Mouse (Mus musculus) lung, embryonic 15.5 days (tissue): ENCODE results near the gene Pfdn4. TPM values are rescaled to one million over a fixed set of nuclear protein-coding genes. Genes with fewer than 3 reads are reported as not detected.

Experiments used
- ATAC-seq: fragments of 200-750 bp; cut with Nextera tagmentation; 2 replicates; pipeline ENCODE4 v1.8.0; 2017; ENCODE audit warnings: moderate number of reproducible peaks, borderline replicate concordance; ENCODE audit not compliant: low FRiP score, low TSS enrichment; ENCODE audit errors: extremely low read depth
- H3K27ac ChIP-seq: fragments of 300-500 bp; sonication (generic); 2 replicates; pipeline ENCODE4 v1.5.1; 2015; ENCODE audit warnings: moderate library complexity, mild to moderate bottlenecking, inconsistent platforms
- H3K27me3 ChIP-seq: fragments of 300-500 bp; sonication (generic); 2 replicates; pipeline ENCODE4 v1.6.1; 2015; ENCODE audit warnings: inconsistent platforms
- H3K36me3 ChIP-seq: fragments of 300-500 bp; sonication (generic); 2 replicates; pipeline ENCODE4 v1.6.1; 2015; ENCODE audit warnings: inconsistent platforms
- H3K4me1 ChIP-seq: fragments of 300-500 bp; sonication (generic); 2 replicates; pipeline ENCODE4 v1.6.1; 2015; ENCODE audit warnings: inconsistent platforms
- H3K4me2 ChIP-seq: fragments of 300-500 bp; sonication (generic); 2 replicates; pipeline ENCODE4 v1.6.1; 2015; ENCODE audit warnings: inconsistent platforms, mild to moderate bottlenecking, moderate library complexity
- H3K4me3 ChIP-seq: fragments of 300-500 bp; sonication (generic); 2 replicates; pipeline ENCODE4 v1.5.1; 2015; ENCODE audit warnings: mild to moderate bottlenecking, inconsistent platforms
- H3K9ac ChIP-seq: fragments of 300-500 bp; sonication (generic); 2 replicates; pipeline ENCODE4 v1.6.1; 2015; ENCODE audit warnings: inconsistent platforms
- H3K9me3 ChIP-seq: fragments of 300-500 bp; sonication (generic); 2 replicates; pipeline ENCODE4 v1.6.1; 2016; ENCODE audit warnings: inconsistent platforms
- WGBS: fragments of 180-500 bp; shearing (Covaris S2); methylation state at CpG from one replicate; pipeline ENCODE4 v1.1.7; 2015; 5-methylcytosine and 5-hydroxymethylcytosine counted together
- polyA plus RNA-seq: library from polyadenylated mRNA; unstranded; fragments of >200 nt; fragmentation: Nextera tagmentation; extraction: Ambion mirVana; gene quantifications from 2 replicates; pipeline ENCODE4 v1.2.1, GENCODE M21; 2015

The Pfdn4 gene
- polyA plus RNA-seq, 1 experiment from 2014 or later = 69.3 TPM

GRCm38 (mm10) chr2:170564995-170565394, 68.8 kb downstream of the Pfdn4 start:
- H3K36me3 ChIP-seq = no peaks in the 10 kb centered on the region
- H3K9me3 ChIP-seq = no peaks in the 10 kb centered on the region
- no peaks in the 10 kb centered on the region for H3K4me1 ChIP-seq
- H3K27ac ChIP-seq = no peak overlapping the region
- no peak overlapping the region for H3K4me2 ChIP-seq
- no peak overlapping the region for H3K4me3 ChIP-seq
- 85% methylated on average over 8 of the region's 8 CpGs for WGBS
- H3K27me3 ChIP-seq = no peaks in the 10 kb centered on the region
- no peak for ATAC-seq
- no peak overlapping the region for H3K9ac ChIP-seq

Other genes starting within 250 kb of the Pfdn4 start
- 1.9 and 2.6 TPM in 2 replicates for gene Bcas1, start 68.6 kb upstream of the Pfdn4 start, polyA plus RNA-seq
- not detected in 2 replicates for gene Cyp24a1, start 717 bp downstream of the Pfdn4 start, polyA plus RNA-seq
- not detected in 2 replicates for gene 4930470P17Rik, start 105.6 kb downstream of the Pfdn4 start, polyA plus RNA-seq
- 1.4 and 2.0 TPM in 2 replicates for gene Dok5, start 235.4 kb downstream of the Pfdn4 start, polyA plus RNA-seq